Mouse (Mus musculus) limb, embryonic 12.5 days (tissue): ENCODE data around the gene Elp4. TPM values are rescaled to one million over a fixed set of nuclear protein-coding genes. Genes with fewer than 3 reads are reported as not detected.

Source experiments
- ATAC-seq: fragments of 200-750 bp; cut with Nextera tagmentation; 2 replicates; pipeline ENCODE4 v1.8.0; 2017; ENCODE audit warnings: low read depth, moderate TSS enrichment; ENCODE audit not compliant: insufficient number of reproducible peaks, insufficient read depth, low FRiP score, low TSS enrichment
- H3K27ac ChIP-seq: fragments of 300-500 bp; sonication (generic); 2 replicates; pipeline ENCODE4 v1.5.1; 2016; ENCODE audit warnings: mild to moderate bottlenecking, moderate library complexity
- H3K27me3 ChIP-seq: fragments of 300-500 bp; sonication (generic); 2 replicates; pipeline ENCODE4 v1.6.1; 2016; ENCODE audit warnings: mild to moderate bottlenecking, moderate library complexity
- H3K36me3 ChIP-seq: fragments of 300-500 bp; sonication (generic); 2 replicates; pipeline ENCODE4 v1.6.1; 2016; ENCODE audit warnings: mild to moderate bottlenecking, moderate library complexity
- H3K4me1 ChIP-seq: fragments of 300-500 bp; sonication (generic); replicated peaks from 2 replicates; pipeline ENCODE4 v1.6.1; 2016
- H3K4me2 ChIP-seq: fragments of 300-500 bp; sonication (generic); 2 replicates; pipeline ENCODE4 v1.6.1; 2016; ENCODE audit warnings: mild to moderate bottlenecking, moderate library complexity
- H3K4me3 ChIP-seq: fragments of 300-500 bp; sonication (generic); replicated peaks from 2 replicates; pipeline ENCODE4 v1.5.1; 2016; ENCODE audit warnings: mild to moderate bottlenecking
- H3K9ac ChIP-seq: fragments of 300-500 bp; sonication (generic); replicated peaks from 2 replicates; pipeline ENCODE4 v1.6.1; 2016; ENCODE audit warnings: mild to moderate bottlenecking, moderate library complexity
- H3K9me3 ChIP-seq: fragments of 300-500 bp; sonication (generic); 2 replicates; pipeline ENCODE4 v1.6.1; 2016; ENCODE audit warnings: mild to moderate bottlenecking, moderate library complexity
- WGBS: fragments of 180-500 bp; shearing (Covaris S2); methylation state at CpG from one replicate; pipeline ENCODE4 v1.1.7; 2016; 5-methylcytosine and 5-hydroxymethylcytosine counted together
- polyA plus RNA-seq: library from polyadenylated mRNA; unstranded; fragments of >200 nt; fragmentation: Nextera tagmentation; extraction: Ambion mirVana; gene quantifications from 2 replicates; pipeline ENCODE4 v1.2.1, GENCODE M21; 2016

Gene Elp4
- polyA plus RNA-seq, 1 experiment from 2014 or later, result 49.8 TPM

GRCm38 (mm10) chr2:105674875-105675729 lies 229.3 kb downstream of the Elp4 start:
- ATAC-seq, result peak; percentile 58; the same call in 1 of the 2 replicates
- Histone ChIP-seq H3K4me3 (peak overlapping the region; percentile 31), H3K9me3 (no peaks in the 10 kb centered on the region), H3K4me2 (peak overlapping the region; percentile 66), H3K36me3 (no peaks in the 10 kb centered on the region), H3K27me3 (peaks cover 99% of the 10 kb centered on the region), H3K27ac (no peak overlapping the region), H3K9ac (no peak overlapping the region), H3K4me1 (peaks cover 27% of the 10 kb centered on the region)
- under 1% methylated on average over 49 of the region's 49 CpGs for WGBS

DNA sequence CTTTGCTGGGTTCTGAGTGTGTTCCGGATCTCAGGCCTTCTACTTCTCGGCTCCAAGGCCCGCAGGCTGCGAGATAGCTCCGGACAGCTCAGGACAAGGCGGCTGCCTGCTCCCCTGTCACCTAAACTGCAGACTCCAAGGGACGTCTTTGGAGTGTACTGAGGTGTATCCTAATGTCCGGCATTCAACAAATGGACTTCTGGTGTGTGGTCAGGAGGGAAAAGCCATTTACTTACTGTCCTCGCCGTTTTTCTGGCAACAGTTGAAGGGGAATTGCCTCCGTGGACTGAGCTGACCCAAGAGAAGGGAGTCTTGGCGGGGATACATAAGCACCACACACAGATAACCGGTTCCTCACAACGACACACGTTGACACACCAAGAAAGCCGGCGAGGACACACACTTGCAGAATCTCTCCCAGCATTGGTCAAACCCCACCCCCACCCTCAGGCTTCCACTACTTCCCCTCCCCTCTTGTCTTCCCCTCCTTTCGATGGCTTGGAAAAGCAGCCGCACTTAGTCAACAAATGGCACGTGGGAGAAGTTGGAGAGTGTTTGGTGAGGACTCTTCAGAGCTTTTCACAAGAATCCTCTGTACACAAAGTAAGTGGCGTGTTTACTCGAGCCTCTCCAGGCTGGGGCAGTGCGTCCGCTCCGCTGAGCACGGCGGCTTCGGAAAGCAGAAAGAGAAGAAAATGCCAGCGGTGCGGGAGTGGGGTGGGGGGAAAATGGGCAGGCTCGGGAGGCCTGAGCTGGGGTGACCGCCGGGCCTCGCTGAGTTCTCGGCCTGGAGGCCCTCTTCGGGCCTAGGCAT lies 230.1 kb downstream of the Elp4 start:
- ATAC-seq, result no peak
- Histone ChIP-seq H3K27ac (no peak overlapping the region), H3K4me1 (peaks cover 24% of the 10 kb centered on the region), H3K9me3 (no peaks in the 10 kb centered on the region), H3K4me2 (peak overlapping the region; percentile 66), H3K4me3 (peak overlapping the region; percentile 31; the same call in 1 of the 2 replicates), H3K9ac (no peak overlapping the region), H3K36me3 (no peaks in the 10 kb centered on the region), H3K27me3 (peaks cover 99% of the 10 kb centered on the region)
- WGBS, result under 1% methylated on average over 36 of the region's 36 CpGs

DNA sequence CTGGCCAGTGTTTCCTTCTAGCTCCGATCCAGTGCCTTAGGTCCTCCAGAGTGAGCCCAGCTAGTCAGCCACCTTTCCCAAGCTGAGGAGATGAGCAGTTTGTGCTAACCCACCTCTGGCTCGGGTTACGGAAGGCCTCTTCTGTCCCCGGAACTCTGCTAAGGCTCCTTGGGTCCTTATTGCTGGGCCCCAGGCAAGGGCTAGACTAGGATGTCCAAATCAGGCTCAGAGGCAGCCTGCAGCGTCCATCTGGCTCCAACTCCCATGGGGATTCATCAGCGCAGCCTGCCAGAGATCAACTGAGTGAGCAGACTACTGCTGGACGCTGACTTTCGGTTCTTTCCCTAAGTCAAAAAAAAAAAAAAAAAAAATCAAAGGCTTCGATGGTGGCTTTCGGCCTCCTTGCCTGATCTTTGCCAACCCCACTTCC lies 230.7 kb downstream of the Elp4 start:
- WGBS, result under 1% methylated on average over 10 of the region's 10 CpGs
- peaks cover 99% of the 10 kb centered on the region for H3K27me3 ChIP-seq
- no peaks in the 10 kb centered on the region for H3K9me3 ChIP-seq
- H3K27ac ChIP-seq, result no peak overlapping the region
- no peak for ATAC-seq
- no peak overlapping the region for H3K9ac ChIP-seq
- H3K4me3 ChIP-seq, result no peak overlapping the region
- no peak overlapping the region for H3K4me2 ChIP-seq
- peaks cover 29% of the 10 kb centered on the region for H3K4me1 ChIP-seq
- H3K36me3 ChIP-seq, result no peaks in the 10 kb centered on the region

GRCm38 (mm10) chr2:105673054-105673453 lies 231.3 kb downstream of the Elp4 start:
- Histone ChIP-seq H3K4me2 (no peak overlapping the region), H3K4me1 (peaks cover 31% of the 10 kb centered on the region), H3K27me3 (peaks cover 99% of the 10 kb centered on the region), H3K4me3 (no peak overlapping the region), H3K27ac (no peak overlapping the region), H3K9ac (no peak overlapping the region), H3K36me3 (no peaks in the 10 kb centered on the region), H3K9me3 (no peaks in the 10 kb centered on the region)
- ATAC-seq, result no peak
- under 1% methylated on average over 6 of the region's 6 CpGs for WGBS

GRCm38 (mm10) chr2:105672596-105672960 lies 231.8 kb downstream of the Elp4 start:
- H3K9ac ChIP-seq, result no peak overlapping the region
- peaks cover 31% of the 10 kb centered on the region for H3K4me1 ChIP-seq
- peaks cover 99% of the 10 kb centered on the region for H3K27me3 ChIP-seq
- 2% methylated on average over 16 of the region's 16 CpGs for WGBS
- no peaks in the 10 kb centered on the region for H3K9me3 ChIP-seq
- no peak overlapping the region for H3K27ac ChIP-seq
- H3K36me3 ChIP-seq, result no peaks in the 10 kb centered on the region
- H3K4me3 ChIP-seq, result 0 out of 2 replicates have a peak overlapping the region, but pooled peaks have one; percentile 3
- no peak for ATAC-seq
- H3K4me2 ChIP-seq, result no peak overlapping the region

GRCm38 (mm10) chr2:105671798-105672595 lies 232.4 kb downstream of the Elp4 start:
- no peak for ATAC-seq
- Histone ChIP-seq H3K27me3 (peaks cover 99% of the 10 kb centered on the region), H3K9ac (no peak overlapping the region), H3K36me3 (no peaks in the 10 kb centered on the region), H3K9me3 (no peaks in the 10 kb centered on the region), H3K4me1 (peaks cover 31% of the 10 kb centered on the region), H3K27ac (no peak overlapping the region), H3K4me3 (0 out of 2 replicates have a peak overlapping the region, but pooled peaks have one; percentile 3), H3K4me2 (no peak overlapping the region)
- 1% methylated on average over 25 of the region's 25 CpGs for WGBS

- WGBS, result under 1% methylated on average over 9 of the region's 9 CpGs
- Histone ChIP-seq H3K4me1 (peaks cover 27% of the 10 kb centered on the region), H3K27ac (no peak overlapping the region), H3K9ac (no peak overlapping the region), H3K4me3 (no peak overlapping the region), H3K27me3 (peaks cover 99% of the 10 kb centered on the region), H3K4me2 (no peak overlapping the region), H3K9me3 (no peaks in the 10 kb centered on the region), H3K36me3 (no peaks in the 10 kb centered on the region)
- ATAC-seq, result no peak
These were observed 233.1 kb downstream of the Elp4 start for GRCm38 (mm10) chr2:105671116-105671797.

DNA sequence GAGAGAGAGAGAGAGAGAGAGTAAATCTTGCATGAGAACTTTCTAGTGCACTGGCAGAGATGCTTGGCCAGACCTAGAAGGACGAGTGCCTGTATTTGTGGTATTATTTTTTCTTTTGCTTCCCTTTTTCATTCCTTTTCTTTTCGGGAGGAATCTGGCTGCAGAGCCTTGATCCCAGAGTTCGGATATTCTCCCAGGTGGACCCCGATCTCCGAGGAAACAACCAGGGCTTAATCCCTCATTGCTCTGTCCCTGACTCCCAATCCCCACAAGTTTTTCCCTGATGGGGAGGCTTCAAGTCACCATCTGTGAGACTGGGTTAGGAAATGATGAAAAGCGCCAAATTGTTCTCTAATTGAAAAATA lies 233.7 kb downstream of the Elp4 start:
- no peak overlapping the region for H3K9ac ChIP-seq
- H3K27me3 ChIP-seq, result peaks cover 99% of the 10 kb centered on the region
- H3K36me3 ChIP-seq, result no peaks in the 10 kb centered on the region
- no peak for ATAC-seq
- no peak overlapping the region for H3K4me3 ChIP-seq
- H3K4me2 ChIP-seq, result no peak overlapping the region
- H3K9me3 ChIP-seq, result no peaks in the 10 kb centered on the region
- H3K27ac ChIP-seq, result no peak overlapping the region
- peaks cover 22% of the 10 kb centered on the region for H3K4me1 ChIP-seq
- WGBS, result under 1% methylated on average over 6 of the region's 6 CpGs

- Histone ChIP-seq H3K4me1 (peaks cover 17% of the 10 kb centered on the region), H3K9ac (no peak overlapping the region), H3K4me3 (no peak overlapping the region), H3K27me3 (peaks cover 99% of the 10 kb centered on the region), H3K4me2 (no peak overlapping the region), H3K36me3 (no peaks in the 10 kb centered on the region), H3K9me3 (no peaks in the 10 kb centered on the region), H3K27ac (no peak overlapping the region)
- no peak for ATAC-seq
- 1% methylated on average over 29 of the region's 29 CpGs for WGBS
These were observed 234.3 kb downstream of the Elp4 start for GRCm38 (mm10) chr2:105669881-105670730.

GRCm38 (mm10) chr2:105669371-105669861 lies 234.9 kb downstream of the Elp4 start:
- Histone ChIP-seq H3K36me3 (no peaks in the 10 kb centered on the region), H3K4me3 (no peak overlapping the region), H3K9me3 (no peaks in the 10 kb centered on the region), H3K27me3 (peaks cover 99% of the 10 kb centered on the region), H3K4me2 (no peak overlapping the region), H3K9ac (no peak overlapping the region), H3K27ac (no peak overlapping the region), H3K4me1 (peaks cover 11% of the 10 kb centered on the region; the same call in 1 of the 2 replicates)
- WGBS, result under 1% methylated on average over 35 of the region's 35 CpGs
- ATAC-seq, result no peak
